Mouse (Mus musculus) testis, adult 2 months (tissue): ENCODE data around the gene Fbxl4.

Source experiments
- CTCF ChIP-seq: fragments of 200-500 bp; IDR thresholded peaks from 2 replicates; pipeline ENCODE4 v1.5.1; 2012; ENCODE audit warnings: low read depth, mild to moderate bottlenecking, inconsistent platforms, low read length, moderate library complexity; ENCODE audit not compliant: control insufficient read depth, insufficient read depth, insufficient replicate concordance
- POLR2A ChIP-seq: fragments of 200-500 bp; IDR thresholded peaks from 2 replicates; pipeline ENCODE4 v1.6.1; 2012; ENCODE audit warnings: low read depth, mild to moderate bottlenecking, inconsistent platforms, low read length, moderate library complexity; ENCODE audit not compliant: control insufficient read depth

- TF ChIP-seq POLR2A = no peak
- TF ChIP-seq CTCF = no peak
Measured at GRCm38 (mm10) chr4:22480091-22480857, 122.9 kb downstream of the Fbxl4 start.
